Mouse (Mus musculus) heart, embryonic 16.5 days (tissue): ENCODE measurements at regions not wholly inside any gene's neighbourhood (a gene's known extent, or its start where the extent isn't known, plus 50 kb on each side); places are given as distances from the start of the nearest gene placed in this dataset.

Experiments used
- ATAC-seq: fragments of 200-750 bp; cut with Nextera tagmentation; replicated peaks from 2 replicates; pipeline ENCODE4 v1.8.0; 2017; ENCODE audit warnings: moderate number of reproducible peaks; ENCODE audit not compliant: insufficient read depth, low FRiP score; ENCODE audit errors: extremely low read depth
- H3K27ac ChIP-seq: fragments of 300-500 bp; sonication (generic); 2 replicates; pipeline ENCODE4 v1.5.1; 2014; ENCODE audit warnings: mild to moderate bottlenecking, low read length, control low read depth, moderate library complexity
- H3K27me3 ChIP-seq: fragments of 300-500 bp; sonication (generic); 2 replicates; pipeline ENCODE4 v1.6.1; 2014; ENCODE audit warnings: low read length, mixed read lengths; ENCODE audit not compliant: control insufficient read depth, insufficient read depth
- H3K36me3 ChIP-seq: fragments of 300-500 bp; sonication (generic); 2 replicates; pipeline ENCODE4 v1.6.1; 2014; ENCODE audit not compliant: control insufficient read depth, insufficient read depth
- H3K4me1 ChIP-seq: fragments of 300-500 bp; sonication (generic); 2 replicates; pipeline ENCODE4 v1.6.1; 2014; ENCODE audit warnings: low read length, mixed read lengths; ENCODE audit not compliant: control insufficient read depth, insufficient read depth
- H3K4me2 ChIP-seq: fragments of 300-500 bp; sonication (generic); 2 replicates; pipeline ENCODE4 v1.6.1; 2014; ENCODE audit warnings: low read depth, mild to moderate bottlenecking, control low read depth, low read length
- H3K4me3 ChIP-seq: fragments of 300-500 bp; sonication (generic); 2 replicates; pipeline ENCODE4 v1.5.1; 2014; ENCODE audit warnings: mild to moderate bottlenecking, control low read depth, low read length
- H3K9ac ChIP-seq: fragments of 300-500 bp; sonication (generic); 2 replicates; pipeline ENCODE4 v1.6.1; 2014; ENCODE audit warnings: low read length, control low read depth
- H3K9me3 ChIP-seq: fragments of 300-500 bp; sonication (generic); replicated peaks from 2 replicates; pipeline ENCODE4 v1.6.1; 2016; ENCODE audit warnings: low read length; ENCODE audit not compliant: control insufficient read depth
- WGBS: fragments of 180-500 bp; shearing (Covaris S2); extraction: QIAGEN DNeasy Blood & Tissue Kit; methylation state at CpG from one replicate; pipeline ENCODE4 v1.1.7; 2014; 5-methylcytosine and 5-hydroxymethylcytosine counted together

DNA sequence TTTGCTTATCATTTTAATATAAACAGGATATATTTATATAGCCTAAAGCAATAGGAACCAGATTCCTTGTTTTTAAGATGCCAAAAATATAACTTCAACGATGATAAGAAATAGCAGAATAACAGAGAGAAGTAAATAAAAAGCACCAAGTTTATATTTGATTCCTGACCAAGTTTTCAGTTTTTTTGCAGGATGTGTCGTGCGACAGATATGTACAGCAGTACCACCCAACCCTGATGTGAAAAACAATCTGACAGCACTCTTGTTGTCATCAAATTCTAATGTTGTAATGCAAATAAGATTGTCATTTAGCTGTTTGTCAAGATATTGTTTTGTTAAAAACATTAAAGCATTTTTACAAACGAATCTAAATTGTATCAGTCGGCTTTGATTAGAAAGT, 309.9 kb downstream of the Hsfy2 start:
- H3K36me3 ChIP-seq = no peaks in the 10 kb centered on the region
- H3K27ac ChIP-seq = no peak overlapping the region
- H3K9ac ChIP-seq = no peak overlapping the region
- no peaks in the 10 kb centered on the region for H3K9me3 ChIP-seq
- H3K4me2 ChIP-seq = no peak overlapping the region
- WGBS = 68% methylated on average over 5 of the region's 5 CpGs
- no peaks in the 10 kb centered on the region for H3K4me1 ChIP-seq
- H3K4me3 ChIP-seq = no peak overlapping the region
- H3K27me3 ChIP-seq = no peaks in the 10 kb centered on the region
- ATAC-seq = no peak

DNA sequence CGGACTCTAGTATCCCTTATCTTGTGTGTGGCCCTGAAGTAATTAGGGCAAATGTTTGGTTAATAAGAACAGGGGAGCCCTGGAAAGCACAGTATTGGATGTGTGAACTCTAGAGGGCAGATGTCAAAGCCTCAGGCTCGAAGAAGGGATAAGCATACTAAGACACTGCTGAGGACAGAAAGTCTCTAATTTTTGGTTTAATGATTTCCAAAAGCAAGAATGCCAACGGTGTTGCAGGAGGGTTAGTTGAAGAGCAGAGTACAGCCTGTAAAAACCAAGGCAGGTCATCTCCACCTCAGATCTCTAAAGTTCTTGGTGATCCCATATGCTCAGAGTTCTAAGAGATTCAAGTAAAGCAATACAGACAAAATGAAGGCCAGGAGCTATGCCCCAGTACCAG, 328.6 kb downstream of the Hsfy2 start:
- Histone ChIP-seq H3K4me2 (no peak overlapping the region), H3K4me3 (no peak overlapping the region), H3K9me3 (no peaks in the 10 kb centered on the region), H3K4me1 (no peaks in the 10 kb centered on the region), H3K27ac (no peak overlapping the region), H3K36me3 (no peaks in the 10 kb centered on the region), H3K9ac (no peak overlapping the region), H3K27me3 (no peaks in the 10 kb centered on the region)
- no peak for ATAC-seq
- WGBS = 58% methylated on average over 3 of the region's 3 CpGs

DNA sequence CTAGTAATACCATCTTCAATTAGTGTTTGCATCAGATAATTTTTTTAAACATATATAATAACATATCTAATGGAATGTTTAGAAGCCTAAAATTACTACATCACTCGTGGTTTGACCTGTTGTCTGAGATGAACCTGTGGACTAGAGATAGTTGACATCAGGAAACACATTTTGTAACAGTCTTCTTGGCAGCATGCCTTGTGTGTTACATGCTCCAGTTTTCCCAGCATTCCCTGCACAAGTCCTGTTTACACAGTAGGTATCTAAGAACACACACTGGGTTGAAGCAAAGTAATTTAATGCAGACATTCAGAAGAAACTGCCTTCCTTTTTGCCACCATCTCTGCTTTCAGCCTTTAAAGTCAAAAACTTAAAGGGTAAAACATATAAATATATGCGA, 342.8 kb downstream of the Hsfy2 start:
- no peak overlapping the region for H3K4me3 ChIP-seq
- no peak overlapping the region for H3K27ac ChIP-seq
- no peaks in the 10 kb centered on the region for H3K36me3 ChIP-seq
- ATAC-seq = no peak
- WGBS = 59% methylated on average over 2 of the region's 2 CpGs
- H3K9ac ChIP-seq = no peak overlapping the region
- H3K9me3 ChIP-seq = no peaks in the 10 kb centered on the region
- H3K4me1 ChIP-seq = no peaks in the 10 kb centered on the region
- H3K4me2 ChIP-seq = no peak overlapping the region
- no peaks in the 10 kb centered on the region for H3K27me3 ChIP-seq

DNA sequence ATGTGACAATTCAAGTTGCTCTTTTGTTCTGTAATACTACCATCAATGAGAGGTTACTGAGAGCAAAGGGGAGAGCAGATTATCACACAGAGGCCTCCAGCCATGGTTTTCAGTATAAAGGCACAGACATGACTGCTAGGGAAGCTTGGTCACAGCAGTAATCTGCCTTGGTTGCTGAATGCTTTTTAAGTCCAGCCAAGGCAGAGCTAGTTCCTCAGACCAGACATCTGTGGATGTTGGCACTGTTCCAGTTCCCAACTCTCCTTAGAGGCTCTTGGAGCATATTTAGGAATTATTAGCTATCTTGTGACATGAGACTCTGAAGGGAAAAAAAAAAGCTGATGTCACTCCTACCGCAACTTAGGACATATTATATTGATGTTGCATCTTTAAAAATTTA, 347.5 kb downstream of the Hsfy2 start:
- Histone ChIP-seq H3K9ac (no peak overlapping the region), H3K27ac (no peak overlapping the region), H3K4me3 (no peak overlapping the region), H3K9me3 (no peaks in the 10 kb centered on the region), H3K4me2 (no peak overlapping the region), H3K27me3 (no peaks in the 10 kb centered on the region), H3K36me3 (no peaks in the 10 kb centered on the region), H3K4me1 (no peaks in the 10 kb centered on the region)
- WGBS = 63% methylated on average over 1 of the region's 1 CpGs
- no peak; the same call in 1 of the 2 replicates for ATAC-seq

DNA sequence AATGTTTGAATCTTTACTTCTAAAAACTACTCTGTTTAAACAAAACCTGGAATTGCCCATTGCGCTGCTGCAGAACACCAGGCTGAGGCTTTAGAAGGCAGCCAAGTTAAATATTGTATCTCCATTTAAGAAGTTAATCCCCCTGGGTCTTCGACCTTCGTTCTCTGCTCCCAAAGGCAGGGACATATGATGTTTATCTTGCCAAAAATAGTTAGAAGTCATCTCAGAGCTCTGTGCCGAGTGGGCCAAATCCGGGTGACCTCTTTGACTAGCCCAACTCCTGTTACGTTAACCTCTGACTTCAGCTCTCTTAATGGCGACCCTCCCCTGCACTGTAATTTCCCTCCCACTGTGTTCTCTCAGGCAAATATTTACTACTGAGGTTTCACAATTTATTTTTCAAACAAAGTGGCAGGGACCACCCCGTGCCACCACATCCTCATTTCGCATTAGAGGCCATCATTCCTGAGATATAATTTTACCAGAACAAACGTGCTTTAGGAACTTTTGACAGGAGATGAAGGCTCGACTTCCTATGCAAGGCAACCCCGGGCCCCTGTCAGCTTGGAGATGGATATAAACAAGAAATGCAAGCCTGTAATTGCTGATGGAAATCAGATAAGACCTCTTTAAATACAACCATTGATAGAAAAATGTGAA, 350.7 kb downstream of the Hsfy2 start:
- H3K27ac ChIP-seq = no peak overlapping the region
- H3K9me3 ChIP-seq = no peaks in the 10 kb centered on the region
- ATAC-seq = no peak
- H3K9ac ChIP-seq = no peak overlapping the region
- H3K4me3 ChIP-seq = no peak overlapping the region
- H3K36me3 ChIP-seq = no peaks in the 10 kb centered on the region
- 53% methylated on average over 12 of the region's 12 CpGs for WGBS
- no peaks in the 10 kb centered on the region for H3K4me1 ChIP-seq
- H3K4me2 ChIP-seq = no peak overlapping the region
- H3K27me3 ChIP-seq = no peaks in the 10 kb centered on the region

DNA sequence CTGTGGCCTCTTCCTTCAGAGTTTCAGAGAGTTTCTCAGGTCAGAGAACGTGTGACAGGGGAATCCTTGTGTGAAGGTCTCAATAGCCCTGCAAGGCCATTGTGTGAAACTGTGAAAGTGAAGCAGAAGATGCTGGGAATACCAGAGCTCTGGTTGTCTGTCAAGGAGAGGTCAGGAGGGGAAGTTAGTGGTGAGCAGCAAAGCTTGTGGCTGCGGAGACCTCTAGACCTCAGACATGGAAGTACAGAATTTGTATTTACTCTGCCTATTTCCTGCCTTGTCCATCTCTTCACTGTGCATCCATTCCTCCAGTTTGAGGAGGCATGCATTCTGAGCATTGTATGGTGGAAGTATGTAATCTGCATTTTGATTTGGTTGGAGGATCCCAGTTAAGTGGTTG, 375.5 kb downstream of the Hsfy2 start:
- Histone ChIP-seq H3K4me3 (no peak overlapping the region), H3K9me3 (no peaks in the 10 kb centered on the region), H3K4me2 (no peak overlapping the region), H3K27me3 (no peaks in the 10 kb centered on the region), H3K36me3 (no peaks in the 10 kb centered on the region), H3K4me1 (no peaks in the 10 kb centered on the region), H3K9ac (no peak overlapping the region), H3K27ac (no peak overlapping the region)
- 40% methylated on average over 2 of the region's 2 CpGs for WGBS
- no peak for ATAC-seq

DNA sequence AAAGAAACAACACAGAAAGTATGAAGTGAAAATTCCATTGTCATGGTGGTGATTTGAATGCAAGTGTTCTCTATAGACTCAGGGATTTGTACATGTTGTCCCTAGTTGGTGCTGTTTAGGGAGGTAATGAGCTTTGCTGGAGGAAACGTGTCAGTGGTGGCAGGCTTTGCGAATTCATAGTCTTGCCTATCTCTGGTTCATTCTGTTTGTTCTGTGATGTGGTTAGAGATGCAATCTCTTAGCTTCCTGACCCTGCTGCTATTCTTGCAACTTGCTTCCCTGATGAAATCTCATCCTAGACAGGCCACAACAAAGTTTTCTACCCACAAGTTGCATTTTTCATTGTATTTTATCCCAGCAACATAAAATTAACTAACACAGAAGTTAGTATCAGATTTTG, 376.5 kb downstream of the Hsfy2 start:
- Histone ChIP-seq H3K9me3 (no peaks in the 10 kb centered on the region), H3K27ac (no peak overlapping the region), H3K9ac (no peak overlapping the region), H3K4me1 (no peaks in the 10 kb centered on the region), H3K4me2 (no peak overlapping the region), H3K36me3 (no peaks in the 10 kb centered on the region), H3K27me3 (no peaks in the 10 kb centered on the region), H3K4me3 (no peak overlapping the region)
- 58% methylated on average over 2 of the region's 2 CpGs for WGBS
- no peak for ATAC-seq

DNA sequence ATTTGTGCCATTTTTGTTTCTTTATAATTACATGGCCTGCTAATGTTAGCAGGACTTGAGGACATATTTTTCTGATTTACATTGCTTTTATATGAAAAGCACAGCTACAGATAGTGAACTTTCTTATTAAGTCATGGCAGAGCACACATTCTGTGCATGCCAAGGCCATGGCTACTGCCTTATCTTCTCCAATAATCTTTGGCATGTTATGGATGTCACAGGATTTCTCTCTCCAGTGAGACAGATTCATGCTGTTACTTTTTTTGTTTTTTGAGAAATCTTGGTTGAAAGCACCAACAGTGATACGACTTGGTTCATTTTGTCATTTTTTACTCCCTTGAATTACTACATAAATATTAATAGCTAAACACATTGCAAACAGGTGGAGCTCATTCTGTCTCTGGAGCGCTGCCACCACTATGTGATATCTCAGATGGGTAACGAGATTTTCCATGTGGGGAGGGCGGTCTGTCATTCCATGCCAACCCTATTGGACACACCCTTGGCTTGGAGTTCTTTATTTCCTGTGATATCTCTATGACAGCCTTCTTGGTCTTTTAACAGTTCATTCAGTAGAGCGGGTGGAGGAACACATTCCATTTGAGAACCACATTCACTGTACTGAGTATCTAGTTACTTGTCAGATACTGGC, 380.3 kb downstream of the Hsfy2 start:
- no peak overlapping the region for H3K9ac ChIP-seq
- no peak overlapping the region for H3K4me3 ChIP-seq
- no peak overlapping the region for H3K27ac ChIP-seq
- H3K4me2 ChIP-seq = no peak overlapping the region
- H3K27me3 ChIP-seq = no peaks in the 10 kb centered on the region
- 83% methylated on average over 5 of the region's 5 CpGs for WGBS
- no peaks in the 10 kb centered on the region for H3K4me1 ChIP-seq
- no peak for ATAC-seq
- H3K9me3 ChIP-seq = no peaks in the 10 kb centered on the region
- H3K36me3 ChIP-seq = no peaks in the 10 kb centered on the region

DNA sequence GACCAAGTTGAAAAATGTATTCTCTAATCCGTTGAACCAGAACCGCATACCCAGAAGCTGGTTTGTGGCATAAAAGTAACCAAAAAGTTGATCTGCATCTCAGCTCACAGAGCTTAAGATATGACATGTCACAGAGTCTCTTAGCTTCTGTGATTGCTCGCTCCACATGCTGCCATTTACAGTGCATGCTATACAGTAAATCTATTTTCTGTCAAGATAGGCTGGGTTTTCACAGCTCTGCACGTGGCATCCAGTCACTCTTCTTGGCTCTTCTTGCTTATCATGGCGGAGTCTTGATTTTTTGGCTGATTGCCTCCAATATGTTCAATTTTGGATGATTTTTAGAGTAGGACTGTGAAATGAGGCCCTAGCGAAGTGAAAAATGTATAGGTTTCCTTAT, 397.5 kb downstream of the Hsfy2 start:
- H3K36me3 ChIP-seq = no peaks in the 10 kb centered on the region
- H3K9me3 ChIP-seq = no peaks in the 10 kb centered on the region
- no peaks in the 10 kb centered on the region for H3K27me3 ChIP-seq
- no peak overlapping the region for H3K4me3 ChIP-seq
- WGBS = 80% methylated on average over 6 of the region's 6 CpGs
- no peak overlapping the region for H3K4me2 ChIP-seq
- H3K4me1 ChIP-seq = no peaks in the 10 kb centered on the region
- no peak overlapping the region for H3K9ac ChIP-seq
- H3K27ac ChIP-seq = no peak overlapping the region
- ATAC-seq = no peak
